Mouse (Mus musculus) forebrain, embryonic 12.5 days (tissue): ENCODE results near the gene Adgrb3. TPM values are rescaled to one million over a fixed set of nuclear protein-coding genes. Genes with fewer than 3 reads are reported as not detected.

ENCODE experiments used
- ATAC-seq: fragments of 200-750 bp; cut with Nextera tagmentation; 2 replicates; pipeline ENCODE4 v1.8.0; 2017; ENCODE audit warnings: moderate TSS enrichment; ENCODE audit not compliant: low FRiP score
- H3K27ac ChIP-seq: fragments of 300-500 bp; sonication (generic); 2 replicates; pipeline ENCODE4 v1.5.1; 2016; ENCODE audit warnings: mild to moderate bottlenecking
- H3K27me3 ChIP-seq: fragments of 300-500 bp; sonication (generic); 2 replicates; pipeline ENCODE4 v1.6.1; 2016; ENCODE audit warnings: mild to moderate bottlenecking
- H3K36me3 ChIP-seq: fragments of 300-500 bp; sonication (generic); replicated peaks from 2 replicates; pipeline ENCODE4 v1.6.1; 2016; ENCODE audit warnings: mild to moderate bottlenecking
- H3K4me1 ChIP-seq: fragments of 300-500 bp; sonication (generic); 2 replicates; pipeline ENCODE4 v1.6.1; 2016
- H3K4me2 ChIP-seq: fragments of 300-500 bp; sonication (generic); 2 replicates; pipeline ENCODE4 v1.6.1; 2016; ENCODE audit warnings: mild to moderate bottlenecking, moderate library complexity
- H3K4me3 ChIP-seq: fragments of 300-500 bp; sonication (generic); replicated peaks from 2 replicates; pipeline ENCODE4 v1.5.1; 2016; ENCODE audit warnings: mild to moderate bottlenecking
- H3K9ac ChIP-seq: fragments of 300-500 bp; sonication (generic); 2 replicates; pipeline ENCODE4 v1.6.1; 2016; ENCODE audit warnings: mild to moderate bottlenecking
- H3K9me3 ChIP-seq: fragments of 300-500 bp; sonication (generic); 2 replicates; pipeline ENCODE4 v1.6.1; 2016
- WGBS: fragments of 180-500 bp; shearing (Covaris S2); methylation state at CpG from one replicate; pipeline ENCODE4 v1.1.7; 2016; 5-methylcytosine and 5-hydroxymethylcytosine counted together
- polyA plus RNA-seq: library from polyadenylated mRNA; unstranded; fragments of >200 nt; fragmentation: Nextera tagmentation; extraction: Ambion mirVana; gene quantifications from 2 replicates; pipeline ENCODE4 v1.2.1, GENCODE M21; 2016

Gene Adgrb3
- polyA plus RNA-seq, 1 experiment from 2014 or later = 18.0 TPM

DNA sequence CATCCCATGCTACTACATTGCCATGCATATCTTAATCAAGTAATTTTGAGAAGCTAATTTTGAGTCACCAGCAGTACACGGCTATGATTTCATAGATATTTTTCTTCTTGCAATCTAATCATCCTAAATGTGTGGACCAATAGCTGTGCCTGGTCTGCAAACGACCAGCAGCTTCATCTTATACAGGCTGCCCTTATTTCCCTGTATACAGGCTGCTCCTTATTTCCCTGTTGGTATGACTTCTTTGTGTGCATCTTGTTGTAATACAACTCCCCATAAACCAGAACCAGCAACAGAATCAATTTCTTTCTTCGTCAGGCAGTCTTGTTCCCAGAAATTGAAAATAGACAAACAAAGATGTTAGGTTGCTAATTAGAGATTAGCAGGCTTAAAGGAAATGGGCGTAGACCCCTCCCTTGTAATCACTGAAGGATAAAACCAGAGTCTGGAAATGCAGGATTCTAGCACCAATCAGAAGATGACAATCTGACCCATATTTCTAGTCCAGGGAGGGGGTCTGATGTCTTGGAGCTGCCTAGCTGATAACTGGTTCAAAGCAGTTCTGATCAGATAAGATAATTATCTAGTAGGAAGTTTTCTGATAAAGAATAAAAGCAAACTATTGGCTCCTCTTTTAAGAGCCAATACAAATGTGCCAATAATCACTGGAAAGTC is 697.2 kb downstream of the Adgrb3 start:
- no peaks in the 10 kb centered on the region for H3K9me3 ChIP-seq
- H3K27me3 ChIP-seq = no peaks in the 10 kb centered on the region
- H3K36me3 ChIP-seq = no peaks in the 10 kb centered on the region
- ATAC-seq = no peak
- no peak overlapping the region for H3K27ac ChIP-seq
- H3K4me3 ChIP-seq = no peak overlapping the region
- H3K4me1 ChIP-seq = no peaks in the 10 kb centered on the region
- H3K9ac ChIP-seq = no peak overlapping the region
- no peak overlapping the region for H3K4me2 ChIP-seq
- WGBS = 29% methylated on average over 4 of the region's 4 CpGs

DNA sequence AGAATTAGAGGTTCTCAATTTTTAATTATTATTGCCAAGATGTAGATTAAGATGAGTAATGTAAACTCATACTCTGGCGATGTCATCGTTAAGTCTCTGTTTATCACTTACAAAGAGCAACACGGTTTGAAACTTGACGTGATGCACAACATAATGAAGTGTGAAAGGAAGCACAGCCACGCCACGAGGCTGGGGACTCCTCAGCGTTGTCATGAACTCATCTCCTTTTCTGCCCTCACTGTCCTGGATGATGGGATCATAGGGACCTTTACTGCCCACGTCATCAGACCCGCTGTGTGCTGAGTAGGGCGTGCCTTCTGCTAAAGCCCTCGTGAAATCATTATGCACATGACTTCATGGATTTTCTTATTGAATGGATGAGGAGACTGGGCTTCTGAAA is 714.0 kb downstream of the Adgrb3 start:
- H3K4me3 ChIP-seq = no peak overlapping the region
- H3K4me2 ChIP-seq = no peak overlapping the region
- no peaks in the 10 kb centered on the region for H3K27me3 ChIP-seq
- no peak overlapping the region for H3K9ac ChIP-seq
- 76% methylated on average over 11 of the region's 11 CpGs for WGBS
- H3K4me1 ChIP-seq = no peaks in the 10 kb centered on the region
- no peak for ATAC-seq
- H3K9me3 ChIP-seq = no peaks in the 10 kb centered on the region
- no peaks in the 10 kb centered on the region for H3K36me3 ChIP-seq
- no peak overlapping the region for H3K27ac ChIP-seq

DNA sequence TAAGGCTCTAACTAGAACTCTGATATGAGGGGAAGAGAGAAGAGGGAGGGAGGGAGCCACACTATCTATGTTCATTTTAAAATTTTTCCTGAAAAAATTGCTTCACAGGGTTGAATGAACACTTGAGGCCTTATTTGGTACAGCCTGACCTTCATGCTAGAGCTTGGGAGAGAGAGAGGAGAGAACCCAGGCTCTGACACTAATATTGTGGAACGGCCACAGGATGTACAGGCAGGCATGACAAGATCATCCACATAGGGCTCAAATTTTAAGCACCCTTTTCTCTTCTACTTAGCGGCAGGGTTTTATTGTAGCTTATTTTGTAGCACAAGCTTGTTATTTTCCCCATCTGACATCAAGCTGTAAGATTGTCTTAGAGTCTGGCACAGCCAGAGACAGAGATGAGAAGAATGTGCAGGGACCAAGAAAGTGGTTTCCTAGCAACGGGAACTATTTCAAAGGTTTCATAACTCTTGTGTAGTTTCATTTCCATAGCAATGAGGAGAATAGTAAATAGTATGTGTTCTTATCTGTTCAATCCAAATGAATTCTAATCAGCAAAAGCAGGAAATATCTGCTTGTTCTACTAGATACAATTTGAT is 721.9 kb downstream of the Adgrb3 start:
- Histone ChIP-seq H3K27ac (peak overlapping the region; percentile 11; the same call in 1 of the 2 replicates), H3K4me3 (no peak overlapping the region), H3K9me3 (no peaks in the 10 kb centered on the region), H3K4me1 (peaks cover 15% of the 10 kb centered on the region), H3K4me2 (no peak overlapping the region), H3K36me3 (no peaks in the 10 kb centered on the region), H3K27me3 (no peaks in the 10 kb centered on the region), H3K9ac (no peak overlapping the region)
- peak; percentile 46 for ATAC-seq
- 43% methylated on average over 3 of the region's 3 CpGs for WGBS

DNA sequence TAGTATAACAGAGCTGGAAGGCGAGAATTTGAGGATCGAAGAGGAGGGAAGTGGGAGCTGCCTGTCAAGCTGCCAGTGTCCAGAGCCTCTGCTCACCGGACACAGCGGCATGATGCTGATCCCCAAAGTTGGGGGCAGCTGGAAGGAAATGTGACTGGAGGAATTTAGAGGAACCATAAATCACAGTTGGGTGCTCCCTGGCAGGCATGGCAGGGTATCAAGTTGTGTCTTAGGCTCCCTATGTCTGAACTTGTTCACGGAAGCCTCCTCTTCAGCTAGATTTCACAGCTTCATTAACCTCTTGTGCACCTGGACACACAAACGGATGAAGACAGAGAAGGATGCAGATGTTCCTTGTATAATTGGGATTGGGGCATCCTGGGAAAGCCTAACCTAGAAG is 722.8 kb downstream of the Adgrb3 start:
- Histone ChIP-seq H3K4me3 (no peak overlapping the region), H3K27ac (no peak overlapping the region), H3K4me1 (peaks cover 15% of the 10 kb centered on the region), H3K9ac (no peak overlapping the region), H3K4me2 (no peak overlapping the region), H3K36me3 (no peaks in the 10 kb centered on the region), H3K9me3 (no peaks in the 10 kb centered on the region), H3K27me3 (no peaks in the 10 kb centered on the region)
- 79% methylated on average over 6 of the region's 6 CpGs for WGBS
- ATAC-seq = no peak

DNA sequence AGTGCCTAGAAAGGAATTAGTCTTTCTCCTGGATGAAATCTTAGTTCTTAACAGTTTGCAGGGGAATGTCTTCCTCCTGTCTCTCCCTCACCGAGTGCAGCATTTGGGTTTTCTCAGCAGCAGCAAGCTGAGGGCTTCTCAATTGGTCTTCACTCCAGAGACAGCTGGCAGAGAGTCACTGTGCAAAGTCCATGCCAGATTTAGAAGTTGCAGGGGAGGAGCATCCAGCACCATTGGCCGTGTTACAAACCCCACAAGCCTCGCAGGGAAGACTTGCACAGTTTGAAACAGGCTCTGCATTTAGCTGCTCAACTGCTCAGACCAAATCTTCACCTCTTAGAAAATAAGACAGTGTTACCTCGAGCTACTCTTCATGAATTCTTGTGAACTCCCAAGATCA is 724.1 kb downstream of the Adgrb3 start:
- no peak for ATAC-seq
- 77% methylated on average over 4 of the region's 4 CpGs for WGBS

DNA sequence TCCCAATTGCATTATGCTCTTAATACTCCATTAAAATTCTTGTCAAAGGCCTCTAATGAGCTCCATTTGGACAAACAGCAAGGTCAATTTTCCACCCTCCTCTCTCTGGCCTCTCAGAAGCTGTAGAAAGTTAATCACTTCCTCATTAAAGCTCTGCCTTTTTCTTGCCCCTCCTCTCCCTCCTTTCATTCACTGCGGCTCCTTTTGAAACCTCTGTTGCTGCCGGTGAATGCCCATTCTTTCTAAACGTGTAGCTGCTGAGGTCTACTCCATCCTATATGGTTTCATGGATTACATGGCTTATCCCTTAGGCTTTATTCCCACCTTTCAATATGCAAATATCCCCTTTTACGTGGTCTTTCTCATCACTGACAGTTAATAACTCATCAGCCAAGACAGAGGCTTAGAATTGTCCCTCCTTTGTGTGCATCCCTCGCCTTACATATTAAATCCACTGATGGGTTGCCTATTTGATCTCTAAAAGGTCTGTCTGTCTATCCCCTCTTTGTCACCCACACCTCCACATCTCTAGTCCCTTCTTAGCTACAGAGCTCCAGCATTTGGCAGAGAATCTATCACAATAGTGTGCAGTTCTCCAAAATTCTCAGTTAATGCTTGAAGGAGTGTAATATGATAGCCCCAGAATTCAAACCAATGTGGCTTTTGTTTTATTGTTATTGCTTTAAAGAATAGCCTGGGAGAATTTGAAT is 741.3 kb downstream of the Adgrb3 start:
- H3K4me2 ChIP-seq = 0 out of 2 replicates have a peak overlapping the region, but pooled peaks have one; percentile 6
- H3K9ac ChIP-seq = no peak overlapping the region
- peak overlapping the region; percentile 42; the same call in 1 of the 2 replicates for H3K27ac ChIP-seq
- H3K4me1 ChIP-seq = peaks cover 22% of the 10 kb centered on the region
- no peaks in the 10 kb centered on the region for H3K27me3 ChIP-seq
- 6% methylated on average over 5 of the region's 5 CpGs for WGBS
- H3K36me3 ChIP-seq = no peaks in the 10 kb centered on the region
- no peak overlapping the region for H3K4me3 ChIP-seq
- ATAC-seq = peak; percentile 70
- no peaks in the 10 kb centered on the region for H3K9me3 ChIP-seq

More for the DNA sequence above, 724.1 kb downstream of the Adgrb3 start:
- Histone ChIP-seq H3K9me3 (no peaks in the 10 kb centered on the region), H3K4me3 (no peak overlapping the region), H3K4me1 (peaks cover 15% of the 10 kb centered on the region), H3K9ac (no peak overlapping the region), H3K36me3 (no peaks in the 10 kb centered on the region), H3K4me2 (no peak overlapping the region), H3K27ac (no peak overlapping the region), H3K27me3 (no peaks in the 10 kb centered on the region)

DNA sequence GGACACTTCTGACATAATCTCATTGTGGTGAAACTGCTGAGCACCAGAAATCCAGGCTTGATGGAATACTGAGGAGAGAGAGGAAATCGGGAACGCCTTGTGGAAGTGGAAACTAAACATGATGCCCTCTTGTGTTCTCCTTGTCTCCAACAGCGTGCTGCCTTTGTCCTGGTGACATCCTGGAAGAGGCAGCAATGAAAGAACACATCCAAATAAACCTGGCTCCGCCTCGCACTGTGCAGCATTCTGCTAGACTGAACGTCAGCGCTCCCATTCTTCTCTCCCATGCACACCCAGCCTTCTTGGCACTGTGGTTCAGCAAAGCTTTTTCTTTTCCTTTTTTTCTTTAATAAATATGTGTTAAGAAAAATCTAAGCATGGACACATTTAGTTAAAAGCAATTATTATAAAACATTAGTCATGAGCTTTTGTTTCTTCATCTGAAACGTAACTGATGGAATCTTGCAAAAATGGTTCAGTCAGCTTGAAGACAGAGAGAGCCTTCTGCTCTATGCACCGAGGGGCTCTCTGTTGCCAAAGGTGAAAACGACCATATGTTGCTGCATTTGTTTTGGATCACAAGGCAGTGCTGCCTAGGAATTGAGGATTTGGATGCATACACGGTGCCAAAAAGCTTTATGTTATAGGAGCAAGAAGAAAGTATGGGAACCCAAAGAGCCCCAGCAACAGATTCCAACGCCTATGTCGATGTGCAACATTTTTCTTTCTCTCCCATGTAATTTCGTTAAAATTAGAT is 743.7 kb downstream of the Adgrb3 start:
- H3K4me3 ChIP-seq = no peak overlapping the region
- 0 out of 2 replicates have a peak overlapping the region, but pooled peaks have one; percentile 13 for H3K4me2 ChIP-seq
- no peaks in the 10 kb centered on the region for H3K27me3 ChIP-seq
- no peak overlapping the region for H3K27ac ChIP-seq
- no peaks in the 10 kb centered on the region for H3K36me3 ChIP-seq
- no peak overlapping the region for H3K9ac ChIP-seq
- 45% methylated on average over 14 of the region's 14 CpGs for WGBS
- ATAC-seq = no peak; the same call in 1 of the 2 replicates
- H3K9me3 ChIP-seq = no peaks in the 10 kb centered on the region
- H3K4me1 ChIP-seq = peaks cover 25% of the 10 kb centered on the region

DNA sequence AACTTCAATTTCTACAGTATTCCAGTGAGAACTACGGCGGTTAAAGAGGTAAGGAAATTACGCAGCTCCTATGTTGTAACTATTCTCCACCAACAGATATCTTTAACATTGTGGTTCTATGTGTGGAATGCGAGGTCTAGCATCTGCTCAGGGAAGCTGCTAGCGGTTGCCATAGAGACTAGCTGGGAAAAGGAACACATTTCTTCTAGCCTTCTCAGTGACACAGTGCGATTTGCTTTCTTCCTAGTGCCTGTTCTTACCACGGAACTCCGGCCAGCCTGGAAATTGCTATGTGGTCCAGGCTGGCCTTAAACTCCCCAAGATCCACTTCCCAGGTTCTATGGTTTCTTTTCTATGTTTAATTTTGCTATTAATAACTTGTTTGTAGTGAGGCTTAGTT is 747.1 kb downstream of the Adgrb3 start:
- Histone ChIP-seq H3K4me3 (no peak overlapping the region), H3K9ac (no peak overlapping the region), H3K4me1 (peaks cover 16% of the 10 kb centered on the region), H3K4me2 (no peak overlapping the region), H3K36me3 (no peaks in the 10 kb centered on the region), H3K27me3 (no peaks in the 10 kb centered on the region), H3K9me3 (no peaks in the 10 kb centered on the region), H3K27ac (no peak overlapping the region)
- 72% methylated on average over 8 of the region's 8 CpGs for WGBS
- 0 out of 2 replicates have a peak, but pooled peaks have one; percentile 59 for ATAC-seq

DNA sequence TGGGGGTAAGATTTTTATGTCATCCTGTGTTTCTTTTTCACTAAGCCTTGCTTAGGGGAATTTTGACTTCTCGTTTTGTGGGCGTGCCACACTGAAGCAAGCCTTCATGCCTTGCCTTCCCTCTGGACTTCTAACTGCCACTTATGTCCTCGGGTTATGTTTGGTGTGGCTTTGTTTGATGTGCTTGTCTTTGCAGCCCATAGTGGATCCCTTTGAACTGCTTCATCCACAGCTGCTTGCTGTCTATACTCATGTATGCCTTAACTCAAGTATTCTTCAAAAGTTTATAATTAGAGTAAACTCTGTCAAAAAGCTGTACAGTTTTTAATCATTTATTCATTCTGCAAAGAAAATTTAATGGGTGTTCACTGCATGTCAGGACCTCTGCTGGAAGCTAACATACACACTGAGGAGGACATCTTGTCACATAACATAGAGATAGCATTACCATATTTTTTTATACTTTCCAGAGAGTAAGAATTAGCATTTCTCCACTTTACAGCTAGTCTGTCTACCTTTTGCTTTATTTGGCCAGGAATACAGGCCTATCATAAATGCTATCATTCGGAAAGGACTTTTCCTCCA is 748.1 kb downstream of the Adgrb3 start:
- no peaks in the 10 kb centered on the region for H3K36me3 ChIP-seq
- H3K9me3 ChIP-seq = no peaks in the 10 kb centered on the region
- H3K4me3 ChIP-seq = no peak overlapping the region
- H3K4me2 ChIP-seq = no peak overlapping the region
- H3K4me1 ChIP-seq = peaks cover 15% of the 10 kb centered on the region
- 67% methylated on average over 4 of the region's 4 CpGs for WGBS
- H3K27me3 ChIP-seq = no peaks in the 10 kb centered on the region
- H3K27ac ChIP-seq = no peak overlapping the region
- no peak for ATAC-seq
- H3K9ac ChIP-seq = no peak overlapping the region

GRCm38 (mm10) chr1:25079395-25079794 is 750.1 kb downstream of the Adgrb3 start:
- WGBS = 88% methylated on average over 2 of the region's 2 CpGs
- Histone ChIP-seq H3K9me3 (no peaks in the 10 kb centered on the region), H3K27me3 (no peaks in the 10 kb centered on the region), H3K4me1 (peaks cover 3% of the 10 kb centered on the region), H3K27ac (no peak overlapping the region), H3K9ac (no peak overlapping the region), H3K4me2 (no peak overlapping the region), H3K36me3 (no peaks in the 10 kb centered on the region), H3K4me3 (no peak overlapping the region)
- ATAC-seq = no peak

GRCm38 (mm10) chr1:25075952-25076351 is 753.6 kb downstream of the Adgrb3 start:
- no peak overlapping the region for H3K27ac ChIP-seq
- H3K9ac ChIP-seq = no peak overlapping the region
- no peaks in the 10 kb centered on the region for H3K27me3 ChIP-seq
- H3K4me2 ChIP-seq = no peak overlapping the region
- H3K4me3 ChIP-seq = no peak overlapping the region
- ATAC-seq = no peak
- WGBS = 78% methylated on average over 5 of the region's 5 CpGs
- no peaks in the 10 kb centered on the region for H3K9me3 ChIP-seq
- no peaks in the 10 kb centered on the region; the same call in 1 of the 2 replicates for H3K4me1 ChIP-seq
- no peaks in the 10 kb centered on the region for H3K36me3 ChIP-seq

GRCm38 (mm10) chr1:25063964-25064363 is 765.5 kb downstream of the Adgrb3 start:
- Histone ChIP-seq H3K36me3 (no peaks in the 10 kb centered on the region), H3K27ac (no peak overlapping the region), H3K4me3 (no peak overlapping the region), H3K27me3 (no peaks in the 10 kb centered on the region), H3K9ac (no peak overlapping the region), H3K9me3 (no peaks in the 10 kb centered on the region), H3K4me1 (no peaks in the 10 kb centered on the region), H3K4me2 (no peak overlapping the region)
- 34% methylated on average over 6 of the region's 6 CpGs for WGBS
- no peak for ATAC-seq
